Mouse (Mus musculus) lung, postnatal 25 days (tissue): ENCODE measurements around the gene Tagln2.

Experiments used
- DNase-seq: peaks from one replicate; pipeline ENCODE4 v3.0.0; 2022; ENCODE audit warnings: low spot score

Gene Tagln2

DNA sequence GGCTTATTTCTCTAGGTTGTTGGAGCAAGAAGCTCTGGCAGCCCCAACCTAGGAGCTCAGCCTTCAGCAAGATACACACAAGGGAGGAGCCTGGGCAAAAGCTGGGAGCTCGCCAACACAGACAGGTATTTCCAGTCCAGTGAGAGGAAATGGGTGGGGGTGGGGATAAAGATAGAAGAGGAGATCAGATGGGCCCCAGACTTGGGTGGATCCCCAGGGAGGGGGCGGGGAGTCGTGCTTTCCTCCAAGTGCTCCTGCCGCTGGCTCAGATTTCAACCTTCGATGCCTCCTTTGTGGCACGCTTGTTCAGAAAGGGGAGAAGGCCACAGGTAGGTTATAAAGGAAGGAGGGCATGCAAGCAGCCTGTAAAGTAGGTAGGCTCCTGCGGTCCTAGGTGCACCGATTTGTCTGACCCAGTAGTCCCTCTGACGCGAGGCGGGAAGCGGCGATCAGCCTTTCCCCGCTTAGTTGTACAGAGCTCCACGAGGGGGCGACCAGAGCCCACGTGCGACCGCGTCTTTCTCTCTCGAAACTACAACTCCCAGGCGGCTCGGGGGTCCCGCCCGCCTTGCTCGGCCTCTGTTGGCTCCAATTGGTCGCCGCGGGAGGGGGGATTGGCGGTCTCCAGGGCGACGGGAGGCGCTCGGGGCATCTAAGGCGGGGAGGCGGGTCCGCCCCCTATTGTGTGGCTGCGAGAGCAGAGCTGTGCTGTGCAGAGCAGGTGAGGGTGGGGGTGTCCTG is 18.1 kb upstream of the Tagln2 start, which contains the start of gene Igsf9:
TSS of gene Igsf9 (plus strand) at position 249 of the 741 bp plus-strand sequence.
- DNase-seq, result peak; percentile 93

GRCm38 (mm10) chr1:172482518-172483360 is 17.1 kb upstream of the Tagln2 start:
- DNase-seq, result no peak

DNA sequence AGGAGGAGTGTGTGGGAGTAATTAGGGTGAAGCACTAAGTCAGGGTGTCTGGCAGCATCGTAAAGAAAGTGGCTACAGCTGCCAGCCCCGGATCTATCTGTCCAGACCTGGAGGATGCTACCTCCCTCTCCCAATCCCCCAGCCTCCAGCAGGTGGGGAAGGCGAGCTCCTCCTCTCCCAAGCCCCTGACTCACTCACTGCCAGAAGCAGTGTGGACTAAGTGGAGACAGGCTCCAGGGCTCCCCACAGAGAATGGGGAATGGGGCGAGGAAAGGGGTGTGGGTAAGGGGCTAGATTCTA is 16.5 kb upstream of the Tagln2 start:
- DNase-seq, result no peak

DNA sequence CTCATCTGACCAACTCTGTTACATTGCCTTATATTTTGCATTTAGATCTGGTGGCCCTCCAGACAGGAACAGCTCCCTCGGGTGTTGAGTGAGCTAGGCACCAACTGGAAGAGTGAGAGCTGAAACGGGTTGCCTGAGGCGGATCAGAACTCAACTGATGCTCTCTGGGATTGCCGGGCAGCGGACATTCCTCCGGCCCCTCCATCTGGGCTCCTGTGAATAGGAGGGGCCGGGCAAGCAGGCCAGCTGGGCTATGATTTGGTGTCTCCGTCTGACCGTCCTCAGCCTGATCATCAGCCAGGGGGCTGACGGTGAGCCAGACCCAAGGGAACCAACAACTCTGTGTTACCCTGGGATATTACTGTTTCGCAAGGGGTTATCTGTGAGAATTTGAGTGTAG is 15.6 kb upstream of the Tagln2 start:
- no peak for DNase-seq

GRCm38 (mm10) chr1:172484671-172485070 is 15.2 kb upstream of the Tagln2 start:
- no peak for DNase-seq

DNA sequence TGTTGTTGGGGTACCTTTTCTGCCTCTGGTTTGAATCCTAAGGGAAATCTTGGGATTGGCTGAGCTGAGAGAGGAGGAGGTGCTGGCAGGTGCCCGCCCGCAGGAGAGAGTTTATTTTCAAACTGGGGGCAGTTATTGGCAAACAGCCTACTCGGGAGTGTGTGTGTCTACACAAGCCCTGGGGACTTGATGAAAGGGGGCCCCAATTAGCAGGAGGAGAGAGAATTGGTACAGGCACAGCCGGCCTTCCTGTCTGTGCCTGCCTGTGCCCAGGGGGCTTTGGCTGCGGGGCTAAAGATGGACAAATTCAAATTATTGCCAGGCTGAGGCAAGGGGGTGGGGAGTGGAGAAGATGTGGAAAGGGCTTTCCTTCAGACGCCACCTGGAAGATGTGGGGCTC is 14.0 kb upstream of the Tagln2 start:
- no peak for DNase-seq

- no peak for DNase-seq
Observed at GRCm38 (mm10) chr1:172486236-172486635, 13.6 kb upstream of the Tagln2 start.

DNA sequence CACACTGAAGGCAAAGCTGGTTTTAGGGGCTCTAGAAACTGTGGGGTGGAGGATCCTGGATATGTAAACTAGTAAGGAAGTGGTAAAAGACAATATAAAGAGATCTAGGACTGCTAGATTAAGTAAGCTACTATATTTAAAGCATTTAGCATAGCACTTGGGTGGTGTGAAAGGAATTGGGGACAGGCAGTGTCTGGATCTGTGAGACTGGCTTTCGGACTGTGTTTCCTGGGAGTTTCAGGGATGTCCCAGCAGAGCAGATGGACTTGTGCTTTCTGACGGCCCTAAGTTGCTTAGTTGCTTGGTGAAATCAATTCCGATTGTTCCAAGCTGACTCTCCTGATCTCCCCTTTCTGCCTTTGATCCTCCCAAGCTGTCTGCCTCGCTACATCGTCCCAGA is 13.2 kb upstream of the Tagln2 start:
- no peak for DNase-seq

DNA sequence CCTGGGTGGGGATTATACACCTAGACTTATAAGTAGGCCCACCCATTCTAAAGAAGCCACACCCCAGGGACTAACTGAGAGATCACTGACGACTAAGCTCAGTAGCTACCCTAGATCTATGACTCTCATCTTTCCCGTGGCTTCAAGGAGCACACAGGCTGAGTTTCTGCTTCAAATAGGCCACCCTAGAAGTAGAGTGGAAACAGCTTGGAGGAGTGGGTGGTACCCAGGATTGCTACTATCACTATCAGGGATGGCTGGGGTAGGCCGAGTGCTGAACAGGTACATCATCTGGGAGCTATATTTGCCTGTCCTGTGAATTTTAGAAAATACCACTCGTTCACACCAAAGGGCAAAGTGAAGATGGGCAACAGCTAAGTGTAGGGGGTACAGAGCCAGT is 12.0 kb upstream of the Tagln2 start:
- no peak for DNase-seq

- no peak for DNase-seq
Observed at GRCm38 (mm10) chr1:172488831-172489230, 11.0 kb upstream of the Tagln2 start.

DNA sequence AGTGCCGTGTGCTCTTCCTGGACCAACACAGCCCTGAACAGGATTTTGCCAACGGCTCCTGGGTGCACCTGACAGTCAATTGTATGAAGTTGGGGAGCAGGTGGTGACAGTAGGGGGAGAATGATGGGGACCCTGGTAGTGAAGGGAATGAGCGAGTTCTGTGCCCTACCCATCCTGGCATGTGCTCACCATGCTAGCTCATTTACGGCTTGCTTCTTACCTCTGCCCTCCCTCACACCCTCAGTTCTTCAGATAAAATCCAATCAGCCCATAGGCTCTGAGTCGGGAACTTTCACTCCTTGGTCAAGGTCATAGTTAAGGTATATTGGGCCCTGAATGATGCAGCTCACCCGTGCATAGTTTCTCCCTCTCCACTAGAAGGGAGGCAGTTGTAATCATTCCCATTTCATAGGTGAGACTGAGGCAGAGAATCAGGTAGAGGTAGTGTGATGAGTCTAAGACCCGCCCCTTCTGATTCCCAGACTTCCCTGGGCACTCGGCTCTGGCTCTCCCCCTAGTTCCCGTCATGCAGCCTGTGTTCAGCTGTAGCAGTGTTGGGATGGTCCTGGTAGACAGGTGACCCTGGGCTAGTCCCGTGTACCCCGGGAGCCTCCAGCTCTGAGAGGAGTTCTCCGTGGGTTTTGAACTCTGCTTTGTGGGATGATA is 10.1 kb upstream of the Tagln2 start:
- no peak for DNase-seq

- peak; percentile 90 for DNase-seq
Observed at GRCm38 (mm10) chr1:172490261-172490661, 9.6 kb upstream of the Tagln2 start.

DNA sequence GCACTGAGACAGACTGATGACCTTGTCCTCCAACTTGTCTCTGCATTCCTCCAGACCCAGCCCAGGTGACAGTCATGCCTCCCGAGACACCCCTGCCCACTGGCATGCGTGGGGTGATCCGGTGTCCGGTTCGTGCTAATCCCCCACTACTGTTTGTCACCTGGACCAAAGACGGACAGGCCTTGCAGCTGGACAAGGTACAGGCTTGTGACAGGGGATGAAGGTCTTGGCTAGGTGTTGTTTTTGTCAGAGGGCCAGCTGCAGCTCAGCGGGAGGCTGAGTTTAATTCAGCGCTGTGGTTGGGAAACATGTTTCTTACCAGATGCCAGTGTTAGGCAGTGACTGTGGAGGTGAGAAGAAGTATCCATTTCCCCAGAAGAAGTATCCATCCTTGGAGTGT is 7.8 kb upstream of the Tagln2 start:
- DNase-seq, result no peak

- no peak for DNase-seq
Observed at GRCm38 (mm10) chr1:172493516-172493915, 6.3 kb upstream of the Tagln2 start.

GRCm38 (mm10) chr1:172496030-172496429 is 3.8 kb upstream of the Tagln2 start:
- DNase-seq, result no peak

- no peak for DNase-seq
Observed at GRCm38 (mm10) chr1:172497428-172497827, 2.4 kb upstream of the Tagln2 start.

- peak; percentile 81 for DNase-seq
Observed at GRCm38 (mm10) chr1:172500451-172501370, 864 bp downstream of the Tagln2 start.

DNA sequence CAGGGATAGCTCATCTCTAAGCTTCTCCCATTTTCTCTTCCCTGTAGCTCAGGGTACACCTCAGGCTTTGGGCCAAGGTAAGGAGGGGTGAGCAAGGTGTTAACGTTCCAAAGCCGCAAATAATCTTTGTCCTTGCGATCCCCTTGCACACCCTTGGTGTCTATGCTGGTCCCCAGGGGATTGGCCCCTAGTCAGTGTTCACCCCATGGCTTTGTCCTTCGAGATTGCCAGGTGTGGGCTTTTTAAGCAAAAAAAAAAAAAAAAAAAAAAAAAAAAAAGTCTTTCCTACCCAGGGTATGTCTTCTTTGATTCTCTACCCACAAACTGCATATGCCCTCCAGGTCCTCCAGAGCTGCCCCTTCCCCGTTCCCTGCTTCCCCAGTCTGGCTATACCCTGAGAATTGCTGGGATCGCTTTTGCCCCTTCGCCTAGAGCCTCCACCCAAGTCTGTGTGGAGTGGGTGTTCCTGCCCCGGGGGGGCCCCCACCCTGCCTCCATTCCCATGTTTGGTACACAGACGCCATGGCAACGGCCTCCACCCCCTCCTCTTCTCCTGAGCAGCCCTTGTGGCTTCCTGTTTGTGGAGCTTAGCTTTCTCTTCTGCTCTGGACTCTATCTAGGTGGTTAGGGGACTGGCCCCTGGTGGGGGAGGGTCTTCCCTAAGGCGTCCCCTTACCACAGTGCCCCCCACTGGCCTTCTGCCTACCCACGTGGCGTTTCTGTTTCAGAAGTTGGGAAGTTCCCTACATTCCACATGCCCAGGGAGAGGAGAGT is 1.7 kb downstream of the Tagln2 start:
- peak; percentile 96 for DNase-seq

DNA sequence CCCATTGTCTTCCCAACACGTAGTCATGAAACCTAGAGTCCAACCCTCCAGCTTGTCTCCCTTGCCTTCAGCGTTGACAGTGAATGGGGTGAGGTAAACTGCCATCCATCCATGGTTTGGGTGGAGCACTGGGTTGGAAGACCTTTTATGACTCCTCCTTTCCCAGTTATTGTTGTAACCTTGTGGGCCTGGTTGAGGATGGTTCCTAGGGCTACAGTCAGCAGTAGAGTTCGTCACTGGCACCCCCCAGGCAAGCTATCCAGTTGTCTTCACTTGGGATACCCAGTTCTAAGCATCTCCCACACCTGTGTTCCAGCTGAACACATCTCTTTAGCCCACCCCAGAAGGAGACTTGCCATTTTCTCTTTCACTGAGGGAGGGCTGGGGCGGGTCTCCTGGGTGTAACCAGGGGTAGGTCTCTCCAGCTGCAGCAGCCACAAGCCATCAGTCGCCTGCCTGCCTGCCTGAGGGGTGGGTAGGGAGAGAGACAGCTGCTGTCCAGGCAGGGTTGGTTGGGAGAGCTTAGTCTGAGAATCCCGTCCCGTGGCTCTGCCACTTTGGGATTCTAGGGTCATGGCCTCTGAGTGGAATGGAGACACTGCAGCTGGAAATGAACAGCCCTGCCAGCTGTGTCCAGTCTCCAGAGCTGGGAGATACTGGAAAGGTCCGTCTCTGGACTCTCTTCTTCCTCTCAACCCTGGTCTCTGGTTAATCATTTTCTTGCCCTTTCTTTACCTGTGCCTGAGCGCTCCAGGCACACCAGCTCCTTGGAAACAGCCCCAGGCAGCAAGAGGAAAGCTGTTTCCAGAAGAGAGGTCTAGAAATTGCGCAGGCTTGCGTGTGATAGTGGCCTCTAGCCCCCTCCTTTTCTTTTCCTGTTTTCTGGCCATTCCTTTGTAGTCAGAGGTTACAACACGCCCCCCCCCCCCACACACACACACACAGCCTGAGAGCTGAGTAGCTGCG is 2.6 kb downstream of the Tagln2 start:
- peak; percentile 66 for DNase-seq
